Mouse (Mus musculus): ENCODE results near the gene Errfi1.

DNA sequence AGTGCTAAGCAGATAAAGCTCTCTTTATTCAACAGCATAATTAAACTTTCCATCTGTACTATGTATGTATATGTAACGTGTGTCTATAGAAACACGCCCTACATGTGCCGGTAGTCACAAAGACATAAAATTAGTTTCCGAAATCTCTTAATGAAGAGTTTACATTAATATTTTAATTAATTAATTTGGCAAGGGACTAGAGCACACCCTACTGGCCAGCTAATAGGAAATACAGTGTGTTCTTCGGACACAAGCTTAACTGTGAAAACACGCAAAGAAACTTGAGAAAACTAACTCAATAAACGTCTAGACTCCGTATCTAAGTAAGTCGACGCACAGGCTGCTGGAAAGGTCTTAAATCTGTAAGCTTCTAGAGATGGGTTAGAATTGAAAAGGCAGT is 3.8 kb upstream of the Errfi1 start:
- TF ChIP-seq CTCF (IDR thresholded peaks at IDR 0.05; ENCODE audit: borderline replicate concordance, insufficient read depth, low read length) (no peak), POLR2A (IDR thresholded peaks at IDR 0.05; ENCODE audit: low read depth, low read length) (no peak)
